Mouse (Mus musculus) layer of hippocampus, adult 8-10 months (tissue): Measurements from ENCODE around the gene Gm45837. TPM values are rescaled to one million over a fixed set of nuclear protein-coding genes. Genes with fewer than 3 reads are reported as not detected.
"Not testable (repeated sequence)": the region's sequence is repeated elsewhere in the genome, so short reads cannot be mapped to it uniquely, and the experiment has no call there.

Experiments
- DNase-seq, 2 experiments: peaks; one replicate each; pipeline ENCODE4 v3.0.0; 2022; ENCODE audit warnings: low spot score in 2 of 2
- microRNA-seq, 2 experiments: library from miRNA; unstranded; fragments of <30 nt; microRNA quantifications; one replicate each; pipeline ENCODE4 v1.2.0; 2022
- total RNA-seq, 4 experiments: library from RNA; stranded (reverse); gene quantifications; 2 replicates each; pipeline ENCODE4 v1.2.4; 2022

The Gm45837 gene
- total RNA-seq, 4 experiments from 2014 or later = 1.8 TPM; not detected in 3

DNA sequence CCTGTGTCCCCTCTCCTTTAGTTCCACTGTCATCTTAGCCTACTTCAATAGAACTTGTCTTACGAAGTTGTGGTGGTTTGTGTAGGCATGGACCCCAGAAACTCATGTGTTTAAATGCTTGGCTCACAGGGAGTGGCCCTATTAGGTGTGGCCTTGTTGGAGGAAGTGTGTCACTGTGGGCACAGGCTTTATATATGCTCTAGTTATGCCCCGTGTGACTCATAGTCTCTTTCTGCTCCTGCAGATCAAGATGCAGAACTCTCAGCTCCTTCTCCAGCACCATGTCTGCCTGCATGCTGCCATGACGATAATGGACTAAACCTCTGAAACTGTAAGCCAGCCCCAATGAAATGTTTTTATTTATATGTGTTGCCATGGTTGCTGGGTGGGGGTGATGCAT is 137.0 kb downstream of the Gm45837 start:
- DNase-seq = no peak

DNA sequence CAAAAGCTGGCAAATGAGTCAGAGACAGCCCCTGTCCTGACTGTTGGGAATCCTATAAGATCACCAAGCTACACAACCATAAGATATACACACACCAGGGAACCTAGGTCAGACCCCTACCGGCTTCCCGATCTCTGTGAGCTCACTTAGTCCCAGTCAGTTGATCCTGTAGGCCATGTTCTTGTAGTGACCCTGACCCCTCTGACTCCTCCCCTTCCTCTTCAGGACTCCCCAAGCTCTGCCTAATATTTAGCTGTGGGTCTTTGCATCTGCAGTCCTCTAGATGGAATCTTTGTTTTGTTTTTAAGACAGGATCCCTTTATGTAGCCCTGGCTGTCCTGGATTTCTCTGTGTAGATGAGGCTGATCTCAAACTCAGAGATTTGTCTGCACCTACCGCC is 138.6 kb downstream of the Gm45837 start:
- no peak for DNase-seq

- no peak for DNase-seq
Observed at GRCm38 (mm10) chr7:101550686-101551485, 140.2 kb downstream of the Gm45837 start.

DNA sequence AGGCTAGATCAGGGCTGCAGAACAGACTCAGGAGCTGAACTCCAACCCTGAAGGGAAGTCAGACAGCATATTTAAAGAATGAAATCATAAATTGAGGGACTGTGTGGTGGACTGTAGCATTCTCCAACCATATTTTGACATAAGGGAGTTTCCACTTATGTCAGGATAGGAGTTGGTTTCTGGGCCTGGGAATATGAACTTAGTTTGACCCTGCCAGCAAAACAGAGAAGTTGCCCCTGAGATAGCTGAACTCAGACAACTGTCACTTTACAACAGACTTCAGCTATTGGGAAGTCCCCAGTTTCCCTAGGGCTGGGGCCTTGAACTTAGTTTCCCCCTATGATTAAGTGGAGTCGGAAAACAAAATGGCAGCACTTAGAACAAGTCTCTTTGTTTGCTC is 140.8 kb downstream of the Gm45837 start:
- no peak for DNase-seq

DNA sequence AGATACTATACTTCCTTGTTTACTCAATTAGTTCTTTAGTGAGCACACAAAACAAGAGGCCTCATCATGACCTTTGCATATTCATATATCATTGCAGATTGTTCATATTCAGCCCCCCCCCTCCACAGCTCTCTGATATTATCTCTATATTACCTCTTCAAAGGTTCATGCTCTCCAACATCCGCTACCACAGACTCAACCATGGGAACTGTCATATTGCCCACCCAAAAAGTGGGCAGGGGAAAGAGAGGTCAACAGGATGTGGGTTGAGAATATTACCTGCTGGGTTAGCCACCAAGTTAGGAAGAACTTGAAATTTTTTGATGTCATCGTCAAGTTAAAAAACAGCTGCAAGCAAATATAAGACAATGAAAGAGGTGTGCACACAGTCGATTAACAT is 144.8 kb downstream of the Gm45837 start:
- DNase-seq = not testable (repeated sequence)

DNA sequence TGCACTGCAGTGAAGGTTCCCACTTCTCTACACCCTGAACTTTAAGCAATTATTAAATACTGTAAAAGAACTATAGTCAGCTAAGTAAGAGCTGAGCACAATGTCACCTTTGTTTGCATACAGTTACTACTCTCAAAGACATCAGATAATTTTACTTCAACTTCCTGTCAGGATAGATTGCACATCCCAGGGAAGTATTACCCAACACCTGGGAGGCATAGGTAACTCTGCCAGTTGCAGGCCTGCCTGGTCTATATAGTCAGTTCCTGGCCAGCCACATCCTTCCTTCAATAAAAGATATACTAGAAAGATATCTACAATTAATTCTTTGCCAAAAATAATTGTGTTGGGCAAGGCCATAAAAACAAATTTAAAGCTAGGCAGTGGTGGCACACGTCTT is 146.7 kb downstream of the Gm45837 start:
- no peak for DNase-seq

DNA sequence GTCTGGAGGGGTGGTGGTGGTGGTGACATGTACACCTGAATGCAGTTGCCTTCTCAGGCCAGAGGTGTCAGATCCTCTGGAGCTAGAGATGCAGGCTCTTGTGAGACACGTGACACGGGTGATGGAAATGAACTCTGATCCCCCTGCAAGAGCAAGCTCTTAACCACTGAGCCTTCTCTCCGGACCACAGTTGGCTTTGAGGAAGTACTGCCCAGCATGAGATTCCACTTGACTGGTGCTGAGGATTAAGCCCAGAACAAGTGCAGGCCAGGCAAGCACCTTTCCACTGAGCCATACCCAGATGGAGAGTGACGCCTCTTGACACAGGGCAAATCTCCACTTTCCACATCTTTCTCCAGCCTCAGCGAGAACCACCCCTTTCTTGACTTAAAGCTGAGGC is 148.7 kb downstream of the Gm45837 start:
- DNase-seq = not testable (repeated sequence)

Small RNA genes lying within 50 kb of the gene (microRNA-seq; reads per million reads assigned to microRNA genes)
- gene Mir139 = 76,699 to 96,324 reads per million in 2 experiments

Other genes with a start within 250 kb of the Gm45837 start
- 10 to 100 TPM; 45.2 to 54.5 (median 48.5) TPM for gene Atg16l2, start 108.6 kb upstream of the Gm45837 start, total RNA-seq
- 10 to 100 TPM; 25.3 to 28.8 (median 27.2) TPM for gene Stard10, start 93.8 kb upstream of the Gm45837 start, total RNA-seq
- 10 to 100 TPM; 18.0 to 32.8 (median 26.4) TPM for gene Arap1, start 62.8 kb upstream of the Gm45837 start, total RNA-seq
- gene Pde2a, start 10.8 kb downstream of the Gm45837 start, total RNA-seq = 100 to 1,000 TPM; 320 to 356 (median 336) TPM
- gene Art2b, start 174.7 kb downstream of the Gm45837 start, total RNA-seq = not detected